Mouse (Mus musculus): ENCODE measurements around the gene Atp1b1. TPM values are rescaled to one million over a fixed set of nuclear protein-coding genes. Genes with fewer than 3 reads are reported as not detected.

Atp1b1 gene
- polyA plus RNA-seq, 1 experiment from 2014 or later: 11.6 TPM

DNA sequence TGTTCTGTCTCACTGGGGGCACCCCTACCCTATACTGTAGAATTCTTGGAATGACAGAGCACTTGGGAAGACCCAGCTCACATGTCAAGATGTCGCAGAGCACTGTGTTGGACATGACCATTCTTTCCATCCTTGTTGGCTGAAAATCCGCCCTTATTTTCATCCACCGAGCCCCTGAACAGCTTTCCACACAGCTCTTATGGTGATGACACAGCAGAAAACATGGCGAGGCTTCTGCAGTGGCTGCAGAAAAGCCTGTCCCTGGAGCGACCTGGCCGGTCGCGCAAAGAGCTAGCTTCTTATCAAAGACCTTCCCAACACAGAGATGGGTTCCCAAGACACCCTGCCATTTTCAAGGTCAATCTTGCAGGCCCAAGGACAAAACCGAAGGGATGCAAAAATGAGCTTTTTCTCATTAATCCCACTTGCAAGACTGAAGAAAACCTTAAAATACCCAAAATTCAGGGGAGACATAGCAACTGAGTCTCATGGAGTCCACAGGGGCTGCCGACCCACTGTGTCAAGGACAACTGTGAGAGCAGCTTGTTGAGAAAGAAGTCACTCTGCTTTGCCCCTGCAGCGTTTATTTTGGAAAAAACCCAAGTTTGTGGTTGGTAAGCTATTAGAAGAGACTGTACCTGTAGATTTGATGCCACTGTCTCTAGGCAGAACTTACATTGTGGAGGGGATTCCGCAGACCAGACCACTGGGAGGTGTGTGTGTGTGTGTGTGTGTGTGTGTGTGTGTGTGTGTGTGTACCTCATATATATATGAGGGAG, 1.2 kb upstream of the Atp1b1 start:
- ATAC-seq (replicated peaks; ENCODE audit: insufficient number of reproducible peaks, low FRiP score, low TSS enrichment, low read depth) (no peak), DNase-seq (ENCODE audit: low spot score) (no peak)
- no peak overlapping the region for H3K4me3 ChIP-seq (ENCODE audit: low read depth, low read length)
- WGBS: 60% methylated on average over 12 of the region's 12 CpGs
- H3K27me3 ChIP-seq (ENCODE audit: control insufficient read depth, insufficient read depth, low read length): peaks cover 29% of the 10 kb centered on the region
- no peak overlapping the region for H3K9ac ChIP-seq (replicated peaks; ENCODE audit: low read length)
- H3K27ac ChIP-seq (replicated peaks; ENCODE audit: low read depth, low read length): no peak overlapping the region
- no peaks in the 10 kb centered on the region for H3K36me3 ChIP-seq (replicated peaks; ENCODE audit: control insufficient read depth, insufficient read depth, low read depth, low read length)
- H3K4me1 ChIP-seq (ENCODE audit: control insufficient read depth, insufficient read depth, low read length): no peaks in the 10 kb centered on the region; the same call in 1 of the 2 replicates
- no peaks in the 10 kb centered on the region for H3K9me3 ChIP-seq (replicated peaks; ENCODE audit: control insufficient read depth, low read length)
- H3K4me2 ChIP-seq (ENCODE audit: low read depth, low read length): no peak overlapping the region

DNA sequence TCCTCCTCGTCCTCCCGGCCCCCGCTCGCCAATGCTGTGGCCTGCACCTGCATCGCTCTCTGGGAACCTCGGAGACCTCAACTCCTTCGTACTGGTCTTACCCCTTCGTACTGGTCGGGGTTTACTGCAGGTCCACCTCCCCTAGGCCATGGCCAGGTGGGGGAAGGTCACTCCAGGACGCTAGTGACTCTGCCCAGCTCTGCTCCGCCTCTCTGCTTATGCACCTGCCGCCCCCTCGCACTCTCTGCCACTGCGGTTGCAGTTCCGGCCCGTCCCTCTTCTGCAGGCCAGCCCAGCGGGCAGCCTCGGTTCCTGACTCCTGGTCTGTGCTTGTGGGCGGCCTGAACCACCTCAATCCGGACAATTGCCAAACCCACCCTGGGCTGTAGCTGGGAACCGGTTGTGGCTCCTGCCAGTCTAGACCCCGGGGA, 481 bp upstream of the Atp1b1 start:
- no peak overlapping the region for H3K27ac ChIP-seq (replicated peaks; ENCODE audit: low read depth, low read length)
- H3K4me1 ChIP-seq (ENCODE audit: control insufficient read depth, insufficient read depth, low read length): no peaks in the 10 kb centered on the region; the same call in 1 of the 2 replicates
- peak overlapping the region; percentile 60 for H3K4me3 ChIP-seq (ENCODE audit: low read depth, low read length)
- peak overlapping the region; percentile 37; the same call in 1 of the 2 replicates for H3K9ac ChIP-seq (replicated peaks; ENCODE audit: low read length)
- H3K27me3 ChIP-seq (ENCODE audit: control insufficient read depth, insufficient read depth, low read length): peaks cover 29% of the 10 kb centered on the region
- no peak for DNase-seq (ENCODE audit: low spot score)
- H3K4me2 ChIP-seq (ENCODE audit: low read depth, low read length): peak overlapping the region; percentile 87
- peak; percentile 66 for ATAC-seq (replicated peaks; ENCODE audit: insufficient number of reproducible peaks, low FRiP score, low TSS enrichment, low read depth)
- no peaks in the 10 kb centered on the region for H3K36me3 ChIP-seq (replicated peaks; ENCODE audit: control insufficient read depth, insufficient read depth, low read depth, low read length)
- 1% methylated on average over 22 of the region's 22 CpGs for WGBS
- no peaks in the 10 kb centered on the region for H3K9me3 ChIP-seq (replicated peaks; ENCODE audit: control insufficient read depth, low read length)

DNA sequence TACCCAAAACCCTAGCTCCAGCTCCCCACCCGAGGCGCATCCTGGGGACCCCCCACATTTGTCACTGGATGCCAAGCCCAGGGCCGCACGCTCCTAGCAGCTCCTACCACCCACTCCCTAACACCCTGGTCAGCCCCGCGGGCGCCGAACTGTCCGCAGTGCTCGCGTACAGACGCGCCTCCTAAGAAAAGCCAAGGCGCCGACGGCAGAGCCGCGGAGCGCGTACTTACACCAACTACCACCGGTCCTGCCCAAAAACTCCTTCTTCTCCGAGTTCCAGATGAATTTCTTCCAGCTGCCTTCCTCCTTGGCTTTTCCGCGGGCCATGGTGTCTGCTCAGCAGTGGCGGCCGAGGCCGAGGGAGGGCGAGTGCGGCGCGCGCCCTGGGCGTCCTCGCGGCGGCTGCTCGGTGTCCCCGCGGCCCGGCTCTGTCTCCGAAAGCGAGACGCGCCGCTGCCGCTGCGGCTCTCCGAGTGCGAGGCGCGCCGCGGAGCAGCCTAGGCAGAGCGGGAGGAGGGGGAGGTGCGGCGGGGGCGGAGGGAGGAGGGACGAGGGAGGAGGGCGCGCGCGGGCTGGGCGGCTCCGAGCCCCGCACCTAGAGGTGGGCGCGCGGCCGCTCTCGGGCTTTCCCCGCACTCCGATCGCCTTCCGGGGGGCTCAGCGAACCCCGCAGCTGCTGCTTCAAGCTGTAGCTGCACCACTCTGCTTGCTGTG, 467 bp downstream of the Atp1b1 start:
- H3K27me3 ChIP-seq (ENCODE audit: control insufficient read depth, insufficient read depth, low read length): peaks cover 29% of the 10 kb centered on the region
- DNase-seq (ENCODE audit: low spot score) (peak; percentile 75), ATAC-seq (replicated peaks; ENCODE audit: insufficient number of reproducible peaks, low FRiP score, low TSS enrichment, low read depth) (peak; percentile 73)
- peak overlapping the region; percentile 87 for H3K4me2 ChIP-seq (ENCODE audit: low read depth, low read length)
- peak overlapping the region; percentile 35; the same call in 1 of the 2 replicates for H3K27ac ChIP-seq (replicated peaks; ENCODE audit: low read depth, low read length)
- no peaks in the 10 kb centered on the region for H3K36me3 ChIP-seq (replicated peaks; ENCODE audit: control insufficient read depth, insufficient read depth, low read depth, low read length)
- WGBS: under 1% methylated on average over 59 of the region's 76 CpGs
- no peaks in the 10 kb centered on the region; the same call in 1 of the 2 replicates for H3K4me1 ChIP-seq (ENCODE audit: control insufficient read depth, insufficient read depth, low read length)
- H3K9ac ChIP-seq (replicated peaks; ENCODE audit: low read length): peak overlapping the region; percentile 62
- H3K4me3 ChIP-seq (ENCODE audit: low read depth, low read length): peak overlapping the region; percentile 60
- H3K9me3 ChIP-seq (replicated peaks; ENCODE audit: control insufficient read depth, low read length): no peaks in the 10 kb centered on the region

- Histone ChIP-seq H3K9ac (replicated peaks; ENCODE audit: low read length) (0 out of 2 replicates have a peak overlapping the region, but pooled peaks have one; percentile 9), H3K4me3 (ENCODE audit: low read depth, low read length) (peak overlapping the region; percentile 60)
Measured at GRCm38 (mm10) chr1:164456731-164457130, 1.4 kb downstream of the Atp1b1 start.

DNA sequence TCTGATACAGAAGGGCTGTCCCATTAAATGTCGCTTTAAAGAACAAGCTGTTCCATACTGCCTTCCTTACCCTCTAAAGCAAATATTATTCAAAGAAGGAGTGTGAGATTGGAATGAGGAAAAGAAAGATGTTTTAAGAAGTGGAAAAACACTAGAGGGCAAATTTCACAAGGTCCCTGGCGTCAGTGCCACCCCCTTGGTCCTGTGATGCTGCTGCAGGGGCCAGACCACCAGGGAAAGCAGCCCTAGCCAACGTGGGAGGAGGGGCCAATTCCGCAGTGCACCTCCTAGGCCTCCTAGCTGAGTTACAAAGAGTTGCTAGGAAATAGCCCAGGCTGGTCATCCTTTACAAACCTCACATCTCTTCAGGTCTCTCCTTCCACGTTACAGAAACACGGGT, 2.1 kb downstream of the Atp1b1 start:
- WGBS: 24% methylated on average over 6 of the region's 6 CpGs
- Histone ChIP-seq H3K27me3 (ENCODE audit: control insufficient read depth, insufficient read depth, low read length) (peaks cover 29% of the 10 kb centered on the region), H3K9me3 (replicated peaks; ENCODE audit: control insufficient read depth, low read length) (no peaks in the 10 kb centered on the region), H3K9ac (replicated peaks; ENCODE audit: low read length) (no peak overlapping the region), H3K4me3 (ENCODE audit: low read depth, low read length) (no peak overlapping the region), H3K4me2 (ENCODE audit: low read depth, low read length) (no peak overlapping the region), H3K36me3 (replicated peaks; ENCODE audit: control insufficient read depth, insufficient read depth, low read depth, low read length) (no peaks in the 10 kb centered on the region), H3K4me1 (ENCODE audit: control insufficient read depth, insufficient read depth, low read length) (no peaks in the 10 kb centered on the region; the same call in 1 of the 2 replicates), H3K27ac (replicated peaks; ENCODE audit: low read depth, low read length) (no peak overlapping the region)
- ATAC-seq (replicated peaks; ENCODE audit: insufficient number of reproducible peaks, low FRiP score, low TSS enrichment, low read depth) (no peak), DNase-seq (ENCODE audit: low spot score) (no peak)

More at GRCm38 (mm10) chr1:164456731-164457130, 1.4 kb downstream of the Atp1b1 start:
- Histone ChIP-seq H3K4me2 (ENCODE audit: low read depth, low read length) (peak overlapping the region; percentile 87), H3K36me3 (replicated peaks; ENCODE audit: control insufficient read depth, insufficient read depth, low read depth, low read length) (no peaks in the 10 kb centered on the region), H3K27me3 (ENCODE audit: control insufficient read depth, insufficient read depth, low read length) (peaks cover 29% of the 10 kb centered on the region), H3K4me1 (ENCODE audit: control insufficient read depth, insufficient read depth, low read length) (no peaks in the 10 kb centered on the region; the same call in 1 of the 2 replicates), H3K9me3 (replicated peaks; ENCODE audit: control insufficient read depth, low read length) (no peaks in the 10 kb centered on the region), H3K27ac (replicated peaks; ENCODE audit: low read depth, low read length) (no peak overlapping the region)
- DNase-seq (ENCODE audit: low spot score) (no peak), ATAC-seq (replicated peaks; ENCODE audit: insufficient number of reproducible peaks, low FRiP score, low TSS enrichment, low read depth) (no peak)
- 8% methylated on average over 8 of the region's 8 CpGs for WGBS

DNA sequence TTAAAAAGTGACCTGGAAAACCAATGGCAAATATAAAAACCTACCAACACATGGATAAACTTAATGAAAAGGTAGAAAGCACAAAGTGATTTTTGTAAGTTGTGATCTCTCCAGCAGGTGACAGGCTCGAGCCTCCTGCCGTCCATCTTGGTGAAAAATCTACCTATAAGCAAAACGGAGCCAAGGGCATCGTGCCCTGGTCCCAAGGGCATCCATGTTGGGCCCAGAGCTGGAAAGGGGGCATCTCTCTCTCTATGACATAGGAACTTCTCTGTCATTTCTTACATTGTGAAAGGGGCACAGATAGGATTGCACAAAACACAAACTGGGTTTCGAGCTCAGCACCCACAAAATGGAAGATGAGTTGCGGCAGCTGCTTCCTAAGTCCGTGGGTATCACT, 2.5 kb downstream of the Atp1b1 start:
- H3K9me3 ChIP-seq (replicated peaks; ENCODE audit: control insufficient read depth, low read length): no peaks in the 10 kb centered on the region
- no peaks in the 10 kb centered on the region for H3K36me3 ChIP-seq (replicated peaks; ENCODE audit: control insufficient read depth, insufficient read depth, low read depth, low read length)
- no peak overlapping the region for H3K4me3 ChIP-seq (ENCODE audit: low read depth, low read length)
- peaks cover 29% of the 10 kb centered on the region for H3K27me3 ChIP-seq (ENCODE audit: control insufficient read depth, insufficient read depth, low read length)
- H3K4me2 ChIP-seq (ENCODE audit: low read depth, low read length): no peak overlapping the region
- no peak overlapping the region for H3K27ac ChIP-seq (replicated peaks; ENCODE audit: low read depth, low read length)
- ATAC-seq (replicated peaks; ENCODE audit: insufficient number of reproducible peaks, low FRiP score, low TSS enrichment, low read depth) (no peak), DNase-seq (ENCODE audit: low spot score) (no peak)
- WGBS: 58% methylated on average over 7 of the region's 7 CpGs
- no peak overlapping the region for H3K9ac ChIP-seq (replicated peaks; ENCODE audit: low read length)
- no peaks in the 10 kb centered on the region; the same call in 1 of the 2 replicates for H3K4me1 ChIP-seq (ENCODE audit: control insufficient read depth, insufficient read depth, low read length)

GRCm38 (mm10) chr1:164454747-164455400, 3.3 kb downstream of the Atp1b1 start:
- Histone ChIP-seq H3K9me3 (replicated peaks; ENCODE audit: control insufficient read depth, low read length) (no peaks in the 10 kb centered on the region), H3K27ac (replicated peaks; ENCODE audit: low read depth, low read length) (no peak overlapping the region), H3K9ac (replicated peaks; ENCODE audit: low read length) (no peak overlapping the region), H3K4me1 (ENCODE audit: control insufficient read depth, insufficient read depth, low read length) (no peaks in the 10 kb centered on the region; the same call in 1 of the 2 replicates), H3K36me3 (replicated peaks; ENCODE audit: control insufficient read depth, insufficient read depth, low read depth, low read length) (no peaks in the 10 kb centered on the region), H3K27me3 (ENCODE audit: control insufficient read depth, insufficient read depth, low read length) (peaks cover 29% of the 10 kb centered on the region), H3K4me3 (ENCODE audit: low read depth, low read length) (0 out of 2 replicates have a peak overlapping the region, but pooled peaks have one; percentile 6), H3K4me2 (ENCODE audit: low read depth, low read length) (peak overlapping the region; percentile 25)
- WGBS: 41% methylated on average over 14 of the region's 14 CpGs
- no peak for ATAC-seq (replicated peaks; ENCODE audit: insufficient number of reproducible peaks, low FRiP score, low TSS enrichment, low read depth)
- peak; percentile 74 for DNase-seq (ENCODE audit: low spot score)
